Mouse (Mus musculus) spleen, adult 2 months (tissue): ENCODE data around the gene Tex9.

Experiments used
- CTCF ChIP-seq: fragments of 200-500 bp; IDR thresholded peaks from 2 replicates; pipeline ENCODE4 v1.5.1; 2011; ENCODE audit warnings: mild to moderate bottlenecking, inconsistent platforms; ENCODE audit not compliant: insufficient read depth, insufficient read length, insufficient replicate concordance; ENCODE audit errors: extremely low read depth
- POLR2A ChIP-seq: fragments of 200-500 bp; IDR thresholded peaks from 2 replicates; pipeline ENCODE4 v1.6.1; 2011; ENCODE audit warnings: low read depth, low read length, inconsistent platforms

DNA sequence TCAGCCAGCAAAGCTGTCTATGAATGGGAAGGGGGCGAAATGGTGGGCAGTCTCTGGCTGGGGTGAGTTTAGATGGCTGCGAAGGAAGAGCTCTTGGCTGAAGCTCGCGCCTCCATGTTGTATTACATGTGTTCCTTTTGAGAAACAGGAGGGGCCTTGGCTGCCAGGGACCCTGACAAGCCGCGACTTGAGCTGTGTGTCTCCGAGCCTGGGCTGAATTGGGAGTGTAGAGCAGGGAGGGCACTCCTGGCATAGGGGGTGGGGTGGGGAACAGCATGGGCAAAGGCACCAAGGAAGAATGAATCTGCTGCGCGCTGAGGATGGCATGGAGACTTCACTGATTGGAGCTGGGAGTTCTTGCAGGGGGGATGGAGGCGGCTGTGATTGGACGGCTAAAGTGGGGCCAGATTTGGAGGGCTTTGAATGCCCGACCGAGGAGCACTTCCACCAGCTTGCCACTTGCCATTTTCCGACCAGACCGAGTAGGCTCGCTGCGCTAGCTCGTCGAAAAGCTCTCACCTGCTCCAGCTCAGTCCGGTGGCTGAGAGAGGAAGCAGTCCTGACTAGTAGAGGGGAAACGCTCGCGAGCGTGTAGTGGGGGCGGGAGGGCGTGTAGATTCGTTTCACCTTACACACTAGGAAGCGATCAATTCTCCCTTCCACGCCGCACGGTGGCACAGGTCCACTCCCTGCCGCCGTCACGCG is 39.4 kb upstream of the Tex9 start:
- TF ChIP-seq CTCF (0 out of 2 replicates have a peak, but pooled peaks have one; percentile 5), POLR2A (peak; percentile 94)
